Mouse (Mus musculus): ENCODE results near the gene BC028528.

GRCm38 (mm10) chr3:95891211-95892065 lies at the start of gene BC028528:
- TF ChIP-seq CTCF (conservative IDR thresholded peaks at IDR 0.05; ENCODE audit: insufficient read depth, insufficient read length, low read depth, low read length) (no peak), POLR2A (IDR thresholded peaks at IDR 0.05; ENCODE audit: low read depth, low read length) (no peak)
